Mouse (Mus musculus) granulocyte monocyte progenitor cell, adult 5-6 weeks (primary cell): ENCODE data around the gene Cttnbp2. TPM values are rescaled to one million over a fixed set of nuclear protein-coding genes. Genes with fewer than 3 reads are reported as not detected.

Source experiments
- ATAC-seq: replicated peaks from 2 replicates; pipeline ENCODE4 v1.8.0; 2016; ENCODE audit warnings: mild to moderate bottlenecking, moderate TSS enrichment, inconsistent platforms; ENCODE audit not compliant: poor library complexity, severe bottlenecking
- total RNA-seq, 2 experiments: library from RNA; stranded (forward) in 1 of 2; stranded (reverse) in 1 of 2; fragments of 200-712, 200-1000 nt in 1 of 2; fragments of >200 nt in 1 of 2; fragmentation: Nextera tagmentation in 1 of 2; gene quantifications; 2 replicates each; pipeline ENCODE4 v1.2.3; 2014 to 2017

Gene Cttnbp2
- total RNA-seq, 2 experiments from 2014 or later, result not detected

GRCm38 (mm10) chr6:18474541-18474940 is 40.1 kb downstream of the Cttnbp2 start:
- ATAC-seq, result no peak

- peak; percentile 48; the same call in 1 of the 2 replicates for ATAC-seq
Measured at GRCm38 (mm10) chr6:18469206-18469605, 45.4 kb downstream of the Cttnbp2 start.

- ATAC-seq, result no peak
Measured at GRCm38 (mm10) chr6:18467777-18468176, 46.9 kb downstream of the Cttnbp2 start.

- no peak for ATAC-seq
Measured at GRCm38 (mm10) chr6:18466227-18466626, 48.4 kb downstream of the Cttnbp2 start.

GRCm38 (mm10) chr6:18465626-18466025 is 49.0 kb downstream of the Cttnbp2 start:
- ATAC-seq, result no peak

- no peak for ATAC-seq
Measured at GRCm38 (mm10) chr6:18459657-18460056, 55.0 kb downstream of the Cttnbp2 start.

GRCm38 (mm10) chr6:18450551-18451193 is 64.0 kb downstream of the Cttnbp2 start:
- no peak for ATAC-seq

- no peak for ATAC-seq
Measured at GRCm38 (mm10) chr6:18448078-18448477, 66.6 kb downstream of the Cttnbp2 start.

- ATAC-seq, result no peak
Measured at GRCm38 (mm10) chr6:18446917-18447316, 67.7 kb downstream of the Cttnbp2 start.

GRCm38 (mm10) chr6:18446359-18446758 is 68.3 kb downstream of the Cttnbp2 start:
- no peak for ATAC-seq

- ATAC-seq, result no peak
Measured at GRCm38 (mm10) chr6:18445747-18446146, 68.9 kb downstream of the Cttnbp2 start.

- ATAC-seq, result no peak
Measured at GRCm38 (mm10) chr6:18442303-18442702, 72.3 kb downstream of the Cttnbp2 start.

- ATAC-seq, result no peak
Measured at GRCm38 (mm10) chr6:18440918-18441532, 73.6 kb downstream of the Cttnbp2 start.

GRCm38 (mm10) chr6:18436127-18436812 is 78.4 kb downstream of the Cttnbp2 start:
- ATAC-seq, result no peak

- ATAC-seq, result no peak
Measured at GRCm38 (mm10) chr6:18434828-18435531, 79.7 kb downstream of the Cttnbp2 start.

GRCm38 (mm10) chr6:18434355-18434754 is 80.3 kb downstream of the Cttnbp2 start:
- ATAC-seq, result no peak

GRCm38 (mm10) chr6:18432362-18432761 is 82.3 kb downstream of the Cttnbp2 start:
- no peak for ATAC-seq

- ATAC-seq, result no peak
Measured at GRCm38 (mm10) chr6:18431891-18432290, 82.8 kb downstream of the Cttnbp2 start.

- no peak for ATAC-seq
Measured at GRCm38 (mm10) chr6:18430062-18430461, 84.6 kb downstream of the Cttnbp2 start.

- no peak for ATAC-seq
Measured at GRCm38 (mm10) chr6:18424822-18425221, 89.8 kb downstream of the Cttnbp2 start.

GRCm38 (mm10) chr6:18424367-18424766 is 90.3 kb downstream of the Cttnbp2 start:
- no peak for ATAC-seq
